Mouse (Mus musculus) heart, postnatal 25 days (tissue): ENCODE measurements around the gene Zfp689. TPM values are rescaled to one million over a fixed set of nuclear protein-coding genes. Genes with fewer than 3 reads are reported as not detected.
A peak's percentile ranks its signal among the peaks of the same experiment; 100 is the strongest.
"Not testable (repeated sequence)": the region's sequence is repeated elsewhere in the genome, so short reads cannot be mapped to it uniquely, and the experiment has no call there.

Experiments
- DNase-seq: peaks from one replicate; pipeline ENCODE4 v3.0.0; 2022; ENCODE audit warnings: low spot score
- intact Hi-C: fragments of 180-260 bp; cut with DNase I; formaldehyde crosslinking; loops from one replicate; pipeline ENCODE4 v1.15.1; 2025
- total RNA-seq, 2 experiments: library from RNA; stranded (reverse); gene quantifications; 2 replicates each; pipeline ENCODE4 v1.2.3; 2021

The Zfp689 gene
- 1 to 10 TPM; 1.7 to 1.9 TPM for total RNA-seq

DNA sequence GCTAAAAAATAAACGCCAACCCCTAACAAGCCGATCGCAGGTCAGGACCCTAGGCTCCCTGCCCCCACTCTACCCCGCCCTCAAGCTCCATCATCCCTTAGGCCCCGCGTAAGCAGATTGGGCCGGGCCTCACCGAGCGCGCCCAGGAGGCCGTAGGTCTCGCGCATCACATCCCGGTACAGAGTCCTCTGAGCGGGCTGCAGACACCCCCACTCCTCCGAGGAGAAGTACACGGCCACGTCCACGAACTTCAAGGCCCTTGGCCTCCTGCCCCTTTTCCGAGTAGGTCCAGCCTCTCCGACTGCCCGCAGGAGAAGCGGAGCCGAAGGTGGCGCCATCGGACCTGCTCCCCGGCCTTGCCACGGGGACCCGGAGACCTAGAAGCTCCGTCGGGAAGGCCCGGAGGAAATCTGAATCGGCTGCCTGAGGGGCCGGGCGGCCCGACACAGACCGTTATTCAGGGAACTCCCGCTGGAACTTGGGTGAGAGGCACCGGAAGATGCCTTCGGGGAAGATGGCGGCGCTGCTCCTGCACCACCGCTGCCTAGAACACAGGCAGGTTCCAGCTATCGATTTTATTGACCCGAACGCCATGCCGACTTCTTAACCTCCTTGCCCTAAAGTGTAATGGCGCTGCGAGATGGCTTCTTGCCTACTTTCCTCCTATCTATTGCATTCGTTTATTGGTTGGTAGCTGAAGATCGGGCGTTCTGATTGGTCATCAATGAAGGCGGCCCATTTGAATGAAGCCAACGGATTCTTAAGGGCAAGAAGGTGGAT is at the start of gene Zfp689:
Zfp689 (minus strand) TSS at position 638 of the 780 bp plus-strand sequence.
- intact Hi-C loops = no loop called here
- peak; percentile 89 for DNase-seq

DNA sequence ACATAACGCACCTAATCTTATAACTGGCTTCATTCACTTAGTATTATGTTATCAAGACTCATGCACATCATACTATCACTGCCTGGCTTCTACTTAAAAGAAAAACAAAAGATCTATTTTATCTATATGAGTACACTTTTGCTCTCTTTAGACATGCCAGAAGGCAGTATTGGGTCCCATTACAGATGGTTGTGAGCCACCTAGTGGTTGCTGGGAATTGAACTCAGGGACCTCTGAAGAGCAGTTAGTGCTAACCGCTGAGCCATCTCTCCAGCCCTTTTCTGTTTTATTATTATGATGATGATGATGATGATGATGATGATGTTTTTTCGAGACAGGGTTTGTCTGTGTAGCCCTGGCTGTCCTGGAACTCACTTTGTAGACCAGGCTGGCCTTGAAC is 49.4 kb upstream of the Zfp689 start:
- no peak for DNase-seq
- intact Hi-C loops = loop anchor here (1.0 to 5.0 kb wide), 2 partner anchors 136 to 191 kb away; no protein-coding TSS in a partner anchor

DNA sequence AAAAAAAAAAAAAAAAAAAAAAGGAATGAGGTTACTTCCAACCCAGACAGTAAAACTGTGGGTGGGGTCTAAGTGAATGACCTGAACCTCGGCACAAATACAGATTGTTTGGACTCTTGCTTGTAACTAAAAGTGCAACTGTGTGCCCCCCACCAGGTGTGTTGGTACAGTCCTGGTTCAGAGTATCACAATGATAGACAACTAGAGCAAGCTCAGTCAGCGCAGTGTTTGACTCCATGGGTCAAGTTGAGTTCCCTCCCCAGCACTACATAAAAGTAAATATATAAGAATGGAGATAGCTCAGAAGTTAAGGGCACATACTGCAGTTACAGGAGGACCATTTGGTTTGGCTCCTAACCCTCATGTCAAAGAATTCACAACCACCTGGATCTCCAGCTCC is 48.4 kb upstream of the Zfp689 start:
- DNase-seq = no peak
- intact Hi-C loops = loop anchor here (5.0 kb wide), 1 partner anchor 190 kb away; no protein-coding TSS in a partner anchor

DNA sequence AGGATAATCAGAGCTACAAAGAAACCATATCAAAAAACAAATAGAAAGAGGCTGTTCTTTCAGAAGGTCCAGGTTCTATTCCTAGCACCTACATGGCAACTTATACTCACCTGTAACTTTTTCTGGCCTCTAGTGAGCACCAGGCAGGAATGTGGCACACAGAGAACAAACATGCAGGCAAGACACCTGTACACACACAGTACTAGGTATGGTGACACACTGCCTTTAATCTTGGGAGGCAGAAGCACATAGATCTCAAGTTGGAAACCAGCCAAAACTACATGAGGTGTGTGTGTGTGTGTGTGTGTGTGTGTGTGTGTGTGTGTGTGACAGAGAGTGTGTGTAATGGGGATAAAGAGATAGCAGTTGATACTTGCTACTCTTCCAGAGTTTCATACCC is 45.7 kb upstream of the Zfp689 start:
- no peak for DNase-seq
- intact Hi-C loops = loop anchor here (5.0 kb wide), 1 partner anchor 187 kb away; no protein-coding TSS in a partner anchor

DNA sequence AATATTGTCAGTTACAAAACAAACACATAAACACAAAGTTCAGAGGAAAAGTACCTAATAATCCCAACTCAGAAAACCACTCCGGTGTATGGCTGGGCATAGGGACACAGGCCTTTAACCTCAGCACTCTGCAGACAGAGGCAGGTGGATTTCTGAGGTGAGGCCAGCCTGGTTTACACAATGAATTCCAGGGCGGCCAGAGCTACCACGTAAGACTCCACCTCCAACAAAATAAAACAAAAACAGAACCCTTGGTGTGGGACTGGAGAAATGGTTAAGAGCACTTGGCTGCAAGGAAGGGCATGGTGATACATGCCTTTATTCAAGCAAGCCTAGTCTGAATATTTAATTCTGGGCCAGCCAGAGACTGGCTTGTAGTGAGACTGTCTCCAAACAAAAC is 42.9 kb upstream of the Zfp689 start:
- DNase-seq = no peak
- intact Hi-C loops = no loop called here

DNA sequence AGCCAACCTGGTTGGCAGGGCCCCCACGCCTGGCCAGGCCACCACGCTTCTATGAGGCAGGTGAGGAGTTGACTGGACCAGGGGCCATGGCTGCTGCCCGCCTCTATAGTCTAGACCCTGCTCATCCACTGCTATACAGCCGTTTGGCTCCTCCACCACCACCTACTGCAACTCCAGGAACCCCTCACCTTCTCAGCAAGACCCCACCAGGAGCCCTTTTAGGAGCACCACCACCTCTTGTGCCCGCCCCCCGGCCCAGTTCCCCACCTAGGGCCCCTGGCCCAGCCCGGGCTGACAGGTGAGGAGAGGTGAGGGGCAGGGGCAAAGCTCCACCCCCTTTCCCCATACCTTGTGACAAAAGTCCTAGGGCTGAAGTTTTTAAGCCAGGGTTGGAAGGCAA is 41.0 kb upstream of the Zfp689 start:
- DNase-seq = no peak
- intact Hi-C loops = no loop called here

DNA sequence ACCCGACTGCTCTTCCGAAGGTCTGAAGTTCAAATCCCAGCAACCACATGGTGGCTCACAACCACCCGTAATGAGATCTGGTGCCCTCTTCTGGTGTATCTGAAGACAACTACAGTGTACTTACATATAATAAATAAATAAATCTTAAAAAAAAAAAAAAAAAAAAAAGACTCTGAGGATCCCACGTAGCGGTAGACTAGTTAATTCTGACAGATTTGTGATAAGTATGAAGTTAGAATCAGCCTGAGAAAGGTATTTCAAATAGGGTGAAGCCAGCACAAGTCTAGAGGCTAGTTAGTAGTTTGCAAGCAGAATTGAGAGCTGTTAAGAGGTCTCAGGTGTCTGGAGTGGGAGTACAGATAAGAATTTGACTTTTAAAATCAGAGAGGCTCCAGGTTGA is 39.4 kb upstream of the Zfp689 start:
- DNase-seq, intact Hi-C loops: not testable (repeated sequence)

DNA sequence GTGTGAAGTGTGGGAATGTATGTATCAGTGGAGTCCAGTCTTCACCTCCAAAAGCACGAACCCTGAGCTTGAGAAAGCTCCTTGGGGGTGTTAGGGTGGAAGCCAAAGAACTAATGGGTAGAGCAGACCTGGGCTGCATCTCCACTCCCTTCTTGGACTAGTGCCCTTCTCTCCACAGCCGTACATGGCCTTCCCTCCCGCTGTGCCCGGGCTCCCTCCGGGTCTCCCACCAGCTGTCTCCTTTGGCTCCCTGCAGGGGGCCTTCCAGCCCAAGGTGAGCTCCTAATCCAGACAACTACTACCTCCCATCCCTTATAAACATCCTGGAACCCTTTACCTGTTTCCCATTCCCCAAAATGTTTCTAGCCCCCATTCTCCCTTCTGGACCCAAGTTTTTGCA is 36.5 kb upstream of the Zfp689 start:
- intact Hi-C loops = no loop called here
- DNase-seq = no peak

DNA sequence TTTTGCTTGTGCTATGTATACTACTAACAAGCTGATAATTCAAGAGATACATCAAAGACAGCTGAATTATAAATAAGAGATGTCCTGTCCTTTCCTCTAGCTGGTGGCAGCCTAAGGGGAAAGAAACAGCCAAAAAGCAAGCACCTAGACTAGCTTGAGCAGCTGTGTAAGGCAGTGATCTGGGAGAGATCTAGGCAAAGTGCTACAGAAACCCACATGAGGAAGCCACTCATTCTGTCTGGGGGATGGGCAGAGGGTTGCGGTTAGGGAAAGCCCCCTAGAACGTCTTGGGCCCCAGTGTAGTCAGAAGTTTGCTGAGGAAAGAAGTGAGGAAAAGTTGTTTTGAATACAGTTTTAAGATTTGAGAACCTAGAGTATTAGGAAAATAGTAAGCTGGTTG is 31.4 kb upstream of the Zfp689 start:
- intact Hi-C loops = loop anchor here (2.0 to 5.0 kb wide), 2 partner anchors 28 to 118 kb away; no protein-coding TSS in a partner anchor
- no peak for DNase-seq

DNA sequence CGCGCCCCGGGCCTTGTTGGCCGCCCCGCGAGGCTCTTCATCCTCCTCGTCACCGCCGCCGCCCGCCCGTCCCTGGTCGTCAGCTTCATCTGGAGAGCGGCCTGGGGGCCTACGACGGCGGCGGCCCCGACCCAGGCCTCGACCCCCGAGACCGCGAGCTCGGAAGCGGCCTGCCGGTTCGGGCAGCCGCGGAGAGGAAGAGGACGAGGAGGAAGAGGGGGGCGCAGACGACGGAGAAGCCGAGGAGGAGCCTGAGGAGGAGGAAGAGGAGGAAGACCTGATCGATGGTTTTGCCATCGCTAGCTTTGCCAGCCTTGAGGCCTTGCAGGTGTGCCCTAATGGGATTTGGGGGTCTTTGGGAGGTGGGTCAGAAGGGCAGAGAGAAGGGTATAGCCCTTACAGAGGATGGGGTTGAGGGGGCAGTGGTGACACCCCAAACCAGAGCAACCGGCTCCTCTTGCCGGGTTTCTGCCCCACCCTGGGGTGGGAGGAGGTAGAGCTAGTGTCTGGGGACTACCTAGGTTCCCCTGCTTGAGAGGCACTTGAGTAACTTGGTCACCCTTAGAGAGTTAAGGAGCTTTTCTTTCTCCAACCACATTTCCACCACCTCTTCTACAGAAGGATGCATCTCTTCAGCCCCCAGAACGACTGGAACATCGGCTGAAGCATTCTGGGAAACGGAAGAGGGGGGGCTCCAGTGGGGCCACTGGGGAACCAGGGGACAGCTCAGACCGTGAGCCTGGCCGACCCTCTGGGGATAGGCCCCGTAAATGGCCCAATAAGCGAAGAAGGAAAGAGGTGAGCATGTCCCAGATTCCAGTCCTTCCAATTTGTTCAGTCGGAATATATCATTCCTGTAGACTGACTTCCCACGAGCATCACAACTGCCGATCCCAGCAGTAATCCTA is 30.6 kb upstream of the Zfp689 start:
- no peak for DNase-seq
- intact Hi-C loops = loop anchor here (2.0 to 5.0 kb wide), 2 partner anchors 29 to 117 kb away; no protein-coding TSS in a partner anchor

DNA sequence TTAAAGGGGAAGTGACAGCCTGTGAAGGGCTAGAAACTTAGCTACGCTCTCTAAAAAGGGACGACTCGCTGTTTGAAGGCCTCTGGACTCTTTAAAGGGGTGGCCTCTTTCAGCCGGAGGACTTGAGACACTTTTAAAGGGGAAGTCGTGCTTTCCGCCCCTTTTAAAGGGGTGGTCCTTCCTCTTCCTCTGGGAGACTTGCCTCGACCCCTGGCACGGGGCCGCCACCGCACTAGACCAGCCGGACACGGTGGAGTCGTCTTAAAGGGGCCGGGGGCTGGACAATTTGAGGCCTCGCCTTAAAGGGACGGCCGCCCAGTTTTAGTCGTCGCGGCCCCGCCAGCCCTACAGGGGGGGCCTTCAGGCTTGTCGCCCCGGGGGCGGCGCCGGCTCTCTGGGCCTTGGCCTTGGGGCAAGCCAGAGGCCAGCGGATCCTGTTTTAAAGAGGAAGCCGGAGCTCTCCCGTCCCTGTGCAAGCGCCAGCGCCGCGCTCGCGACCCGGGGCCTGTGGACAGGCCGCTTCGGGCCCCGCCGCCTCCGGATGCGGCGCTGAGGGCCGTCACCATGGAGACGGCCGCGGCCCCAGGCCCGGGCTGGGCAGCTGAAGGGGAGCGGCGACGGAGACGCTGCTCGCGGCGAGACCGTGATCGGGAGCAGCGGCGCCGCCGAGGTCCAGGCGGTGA is 29.8 kb upstream of the Zfp689 start, which contains the start of gene Fbrs:
Fbrs (plus strand) TSS at position 565 of the 683 bp plus-strand sequence.
- peak; percentile 97 for DNase-seq
- intact Hi-C loops = loop anchor here (1.0 kb wide), 1 partner anchor 34 kb away; no protein-coding TSS in a partner anchor

DNA sequence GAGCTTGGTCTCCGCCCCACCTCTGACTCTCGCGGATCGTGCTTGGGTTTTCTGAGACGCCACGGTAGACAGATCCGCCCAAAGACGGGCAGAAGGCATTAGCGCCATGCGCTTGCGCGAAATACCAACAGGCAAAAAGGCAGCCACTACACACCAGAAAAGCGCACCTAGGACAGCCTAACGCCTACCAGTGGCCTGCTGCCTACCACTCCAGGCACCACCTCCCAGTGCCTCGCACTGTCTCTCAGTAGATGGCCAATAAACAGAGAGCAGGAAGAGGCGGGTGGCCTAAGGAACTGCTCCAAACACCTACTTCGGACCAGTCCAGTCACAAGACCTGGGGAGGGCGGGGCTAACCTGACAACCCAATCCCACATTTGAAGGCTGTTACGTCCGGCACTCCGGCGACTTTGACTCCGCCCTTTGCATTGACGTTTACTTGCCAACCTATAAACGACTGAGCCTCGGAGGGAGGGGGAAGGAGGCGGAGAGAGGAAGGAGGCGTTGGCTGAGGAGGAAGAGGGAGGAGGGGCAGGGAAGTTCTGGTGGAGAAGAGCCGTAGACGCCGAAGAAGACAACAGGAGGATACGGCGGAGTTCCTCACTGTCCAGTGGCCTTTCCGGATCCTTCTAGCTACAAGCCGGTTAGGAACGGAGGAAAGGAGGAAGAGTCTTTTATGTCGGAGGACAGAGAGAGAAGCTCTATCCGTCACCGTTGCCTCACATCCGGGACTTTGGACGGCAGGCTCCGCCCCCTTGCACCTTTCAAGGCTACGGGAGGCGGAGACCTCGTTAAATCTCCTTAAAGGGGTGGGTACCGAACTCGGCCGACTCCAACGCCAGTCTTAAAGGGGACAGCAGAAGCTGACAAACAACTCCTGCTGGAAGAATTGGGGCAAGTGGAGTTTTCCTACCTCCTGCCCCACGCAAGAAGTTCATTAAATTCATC is 29.0 kb upstream of the Zfp689 start:
- intact Hi-C loops = loop anchor here (1.0 kb wide), 1 partner anchor 34 kb away; no protein-coding TSS in a partner anchor
- peak; percentile 100 for DNase-seq

DNA sequence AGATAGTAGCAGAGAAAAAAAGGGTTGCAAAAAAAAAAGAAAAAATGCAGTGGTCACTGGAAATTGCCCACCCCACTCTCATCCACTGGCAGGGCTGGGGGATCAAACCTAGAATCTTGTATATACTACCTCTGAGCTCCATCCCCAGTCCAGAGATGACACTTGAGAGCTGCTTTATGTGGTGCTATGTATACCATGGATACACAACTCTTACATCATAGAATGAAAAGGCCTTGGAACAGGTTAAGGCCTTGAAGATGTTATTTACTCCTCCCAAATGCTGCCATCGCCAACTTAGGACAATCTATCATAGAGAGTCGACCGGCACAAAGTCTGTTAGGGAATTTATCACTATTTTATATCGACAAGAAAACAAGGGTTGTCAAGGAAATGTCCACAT is 27.9 kb upstream of the Zfp689 start:
- intact Hi-C loops = no loop called here
- no peak for DNase-seq

DNA sequence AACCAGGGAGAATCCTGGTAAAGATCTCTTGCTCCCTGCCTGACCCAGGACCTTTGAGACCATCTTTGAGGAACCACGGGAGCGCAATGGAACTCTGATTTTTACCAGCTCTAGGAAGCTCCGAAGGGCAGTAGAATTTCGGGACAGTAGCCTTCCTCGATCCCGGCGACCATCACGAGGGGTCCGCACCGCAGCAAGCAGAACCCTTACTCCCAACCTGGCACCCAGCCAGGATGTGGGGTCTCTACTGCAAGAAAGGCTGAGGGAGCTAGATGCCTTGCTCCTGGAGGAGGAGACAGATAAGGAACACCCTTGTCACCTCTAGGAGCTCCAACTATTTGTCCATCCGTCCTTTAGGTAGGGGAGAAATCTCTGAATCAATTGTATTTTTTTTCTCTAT is 27.4 kb upstream of the Zfp689 start:
- DNase-seq = no peak
- intact Hi-C loops = no loop called here

DNA sequence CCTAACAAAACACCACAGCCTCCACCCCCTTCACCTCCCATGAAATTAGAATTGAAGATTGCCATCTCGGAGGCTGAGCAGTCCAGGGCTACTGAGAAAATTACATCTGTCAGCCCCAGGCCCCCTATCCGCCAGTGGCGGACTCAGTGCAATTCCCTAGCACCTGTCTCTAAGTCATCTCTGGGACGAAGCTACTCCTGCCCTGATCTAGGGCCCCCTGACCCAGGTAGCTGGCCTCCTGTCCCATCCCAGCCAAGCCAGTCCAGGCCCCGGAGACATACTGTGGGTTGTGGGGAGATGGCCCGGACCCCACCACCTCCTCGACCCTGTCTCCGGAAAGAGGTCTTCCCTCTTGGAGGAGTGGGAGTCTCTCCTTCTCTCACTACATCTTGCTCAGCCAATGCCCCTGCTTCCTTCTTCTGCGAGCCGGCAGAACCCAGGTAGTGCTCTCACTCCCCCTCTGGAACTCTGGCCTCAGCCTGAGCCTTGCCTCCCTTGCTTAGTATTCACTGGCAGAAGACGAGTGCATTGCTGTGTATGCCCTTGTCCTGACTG is 26.3 kb upstream of the Zfp689 start:
- intact Hi-C loops = no loop called here
- no peak for DNase-seq

DNA sequence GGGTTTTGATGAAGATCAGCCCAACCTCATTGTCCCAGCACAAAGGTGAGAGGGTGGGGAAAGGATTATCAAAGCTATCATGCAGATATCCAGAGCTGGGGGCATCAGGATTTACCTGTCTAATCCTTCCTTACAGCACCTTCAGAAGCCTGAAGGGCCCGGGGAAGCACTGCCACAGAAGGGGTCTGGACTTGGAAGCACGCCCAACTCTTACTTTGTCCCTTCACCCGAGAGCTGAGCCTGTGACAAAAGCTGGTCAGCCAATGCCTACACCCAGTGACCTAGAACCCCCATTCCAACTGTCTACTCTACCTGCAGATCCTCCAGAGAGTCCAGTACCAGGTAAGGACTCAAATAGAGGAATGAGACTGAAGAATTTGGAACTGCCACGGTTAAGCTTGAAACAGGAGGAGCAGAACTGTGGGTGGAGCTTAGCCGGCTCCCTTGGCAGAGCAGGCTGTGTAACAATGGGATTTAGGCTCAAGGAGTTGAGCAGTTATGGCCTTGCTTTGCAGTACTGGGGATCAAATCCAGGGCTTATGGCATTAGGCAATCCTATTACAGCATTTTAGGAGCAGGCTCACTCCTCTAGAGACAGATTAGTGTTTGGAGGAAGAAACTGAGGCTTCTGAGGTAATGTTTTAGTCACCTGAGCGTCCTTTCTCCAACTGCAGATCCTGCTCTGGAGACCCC is 25.6 kb upstream of the Zfp689 start:
- intact Hi-C loops = loop anchor here (5.0 kb wide), 1 partner anchor 217 kb away; no protein-coding TSS in a partner anchor
- no peak for DNase-seq

DNA sequence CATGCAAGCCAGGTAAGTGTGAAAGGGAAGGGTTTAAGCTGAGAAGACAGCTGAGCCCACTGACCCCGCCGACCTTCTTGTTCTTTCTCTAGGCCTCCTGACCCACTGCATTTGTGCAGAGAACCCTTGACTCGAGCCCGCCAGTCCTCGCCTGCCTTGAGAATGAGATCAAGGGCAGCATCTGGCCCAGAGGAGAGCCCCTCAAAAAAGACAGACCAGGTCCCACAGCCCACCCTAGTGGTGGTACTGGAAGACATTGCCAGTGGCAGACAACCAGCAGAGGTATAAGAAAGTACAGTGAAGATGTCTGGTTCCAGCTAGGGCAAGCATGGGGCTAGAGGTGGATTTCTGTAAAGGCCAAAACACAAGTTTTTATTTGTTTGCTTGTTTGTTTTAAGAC is 24.7 kb upstream of the Zfp689 start:
- DNase-seq = no peak
- intact Hi-C loops = loop anchor here (5.0 kb wide), 1 partner anchor 216 kb away; no protein-coding TSS in a partner anchor

DNA sequence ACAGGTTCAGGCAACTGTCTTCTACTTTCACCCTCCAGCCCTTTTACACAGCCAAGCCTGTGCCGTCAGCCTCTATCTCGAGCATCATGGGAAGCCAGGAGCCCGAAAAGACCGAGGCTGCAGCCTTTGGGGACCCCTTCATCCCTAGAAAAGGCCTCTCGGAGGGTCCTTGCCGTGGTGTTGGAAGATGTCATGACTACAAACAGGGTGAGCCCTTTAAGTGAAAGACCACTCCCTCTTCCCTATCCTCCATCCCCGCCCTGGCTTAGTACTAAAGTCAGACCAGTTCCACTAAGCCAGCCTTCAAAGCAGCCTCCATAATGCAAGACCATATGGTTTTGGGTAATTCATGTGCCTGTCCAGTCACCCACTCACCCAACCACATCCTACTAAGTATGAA is 23.1 kb upstream of the Zfp689 start:
- intact Hi-C loops = loop anchor here (5.0 kb wide), 1 partner anchor 215 kb away; no protein-coding TSS in a partner anchor
- no peak for DNase-seq
